In genomic region chr19:36207735-36208288, GRCm38 (mm10) we compare ENCODE assay signal across 8 mouse cellular contexts.
A peak's percentile ranks its signal among the peaks of the same experiment; 100 is the strongest.
DNase-seq lines count a peak whose midpoint lies in the region; ATAC-seq lines count a peak whose summit lies in the region.

No protein-coding gene starts in this region.

- no peaks in the 10 kb centered on the region for H3K27me3 ChIP-seq in forebrain, embryonic 13.5 days
- H3K27me3 ChIP-seq in forebrain, embryonic 12.5 days: no peaks in the 10 kb centered on the region
- no peaks in the 10 kb centered on the region for H3K27me3 ChIP-seq in intestine, embryonic 16.5 days (replicated peaks; ENCODE audit: control insufficient read depth, insufficient read depth, low read length)

- no peaks in the 10 kb centered on the region for H3K36me3 ChIP-seq in forebrain, embryonic 13.5 days (ENCODE audit: poor library complexity, severe bottlenecking)
- H3K36me3 ChIP-seq in forebrain, embryonic 12.5 days (replicated peaks): no peaks in the 10 kb centered on the region
- H3K36me3 ChIP-seq in intestine, embryonic 16.5 days (ENCODE audit: control insufficient read depth, insufficient read depth, low read length): no peaks in the 10 kb centered on the region

- DNase-seq in right cerebral cortex, postnatal 10 days (ENCODE audit: low spot score in 2 of 2): peak; percentile 30 to 42
- DNase-seq in right cerebral cortex, postnatal 25 days: no peak
- DNase-seq in yolk sac, embryonic 10.5 days (ENCODE audit: low spot score): peak; percentile 51
- no peak for DNase-seq in cerebellum, adult 9-10 months

- no peaks in the 10 kb centered on the region for H3K9me3 ChIP-seq in forebrain, embryonic 13.5 days (replicated peaks)
- H3K9me3 ChIP-seq in forebrain, embryonic 12.5 days: no peaks in the 10 kb centered on the region
- no peaks in the 10 kb centered on the region for H3K9me3 ChIP-seq in intestine, embryonic 16.5 days (ENCODE audit: control insufficient read depth, low read length)

- peak overlapping the region; percentile 48; the same call in 1 of the 2 replicates for H3K27ac ChIP-seq in forebrain, embryonic 13.5 days
- no peak overlapping the region for H3K27ac ChIP-seq in forebrain, embryonic 12.5 days
- H3K27ac ChIP-seq in intestine, embryonic 16.5 days (ENCODE audit: low read length): peak overlapping the region; percentile 20; the same call in 1 of the 2 replicates

- WGBS in forebrain, embryonic 13.5 days: 29% methylated on average over 7 of the region's 7 CpGs
- WGBS in forebrain, embryonic 12.5 days: 49% methylated on average over 7 of the region's 7 CpGs
- 20% methylated on average over 7 of the region's 7 CpGs for WGBS in intestine, embryonic 16.5 days

- H3K4me2 ChIP-seq in forebrain, embryonic 13.5 days: no peak overlapping the region
- H3K4me2 ChIP-seq in forebrain, embryonic 12.5 days: no peak overlapping the region
- H3K4me2 ChIP-seq in intestine, embryonic 16.5 days (ENCODE audit: low read depth, low read length): peak overlapping the region; percentile 15; the same call in 1 of the 2 replicates

- H3K9ac ChIP-seq in forebrain, embryonic 13.5 days: no peak overlapping the region
- H3K9ac ChIP-seq in forebrain, embryonic 12.5 days: no peak overlapping the region
- no peak overlapping the region for H3K9ac ChIP-seq in intestine, embryonic 16.5 days (ENCODE audit: low read depth, low read length)

- peaks cover 15% of the 10 kb centered on the region for H3K4me1 ChIP-seq in forebrain, embryonic 13.5 days
- H3K4me1 ChIP-seq in forebrain, embryonic 12.5 days: no peaks in the 10 kb centered on the region; the same call in 1 of the 2 replicates
- H3K4me1 ChIP-seq in intestine, embryonic 16.5 days (ENCODE audit: control insufficient read depth, insufficient read depth, low read length): 0 out of 2 replicates have a peak, but pooled peaks cover 4% of the 10 kb centered on the region

- peak; percentile 33 for ATAC-seq in forebrain, embryonic 13.5 days
- ATAC-seq in forebrain, embryonic 12.5 days (ENCODE audit: low FRiP score): no peak
- ATAC-seq in intestine, embryonic 16.5 days: peak; percentile 76
- no peak for ATAC-seq in megakaryocyte, adult 5-6 weeks (ENCODE audit: poor library complexity, severe bottlenecking)

- no peak overlapping the region for H3K4me3 ChIP-seq in forebrain, embryonic 13.5 days
- no peak overlapping the region for H3K4me3 ChIP-seq in forebrain, embryonic 12.5 days (replicated peaks)
- H3K4me3 ChIP-seq in intestine, embryonic 16.5 days (ENCODE audit: low read length): no peak overlapping the region

Comparison
In these comparisons a context has a peak if more than half of its experiments do, and no peak if none do; other contexts are left out.
1. ATAC-seq: peak in forebrain, embryonic 13.5 days (single experiment) and intestine, embryonic 16.5 days (single experiment); none in forebrain, embryonic 12.5 days (single experiment) and megakaryocyte, adult 5-6 weeks (single experiment).
2. DNase-seq: peak in right cerebral cortex, postnatal 10 days (2 of 2) and yolk sac, embryonic 10.5 days (single experiment); none in right cerebral cortex, postnatal 25 days (single experiment) and cerebellum, adult 9-10 months (single experiment).